Mouse (Mus musculus): ENCODE results near the gene Fibin. TPM values are rescaled to one million over a fixed set of nuclear protein-coding genes. Genes with fewer than 3 reads are reported as not detected.

The Fibin gene
- polyA plus RNA-seq, 1 experiment from 2014 or later, result 3.9 TPM

DNA sequence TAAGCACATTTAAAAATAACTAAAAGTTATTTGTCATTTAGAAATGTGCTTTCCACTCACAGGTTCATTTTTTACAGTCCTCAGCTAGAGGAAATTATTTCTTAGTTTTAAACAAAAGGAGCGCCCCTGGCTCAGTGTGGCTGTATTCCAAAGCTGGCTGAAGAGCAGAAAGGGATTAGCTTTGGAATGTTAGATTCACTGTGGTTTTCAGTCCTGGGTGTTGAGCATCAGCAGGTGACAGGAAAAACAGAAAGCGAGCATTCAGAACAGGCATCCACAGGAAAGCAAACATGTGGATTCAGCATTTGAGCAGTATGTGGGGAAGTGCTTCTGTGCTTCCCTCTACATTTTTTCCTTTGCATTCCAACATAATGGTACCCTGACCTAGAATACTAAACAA is 10.2 kb upstream of the Fibin start:
- Histone ChIP-seq H3K4me1 (replicated peaks; ENCODE audit: control insufficient read depth, insufficient read depth, low read length) (no peaks in the 10 kb centered on the region), H3K27me3 (ENCODE audit: control insufficient read depth, insufficient read depth, low read length) (no peaks in the 10 kb centered on the region), H3K4me2 (ENCODE audit: low read depth, low read length, severe bottlenecking) (no peak overlapping the region), H3K36me3 (ENCODE audit: control insufficient read depth, insufficient read depth, low read length) (no peaks in the 10 kb centered on the region), H3K9me3 (ENCODE audit: control insufficient read depth, low read length) (no peaks in the 10 kb centered on the region), H3K27ac (ENCODE audit: low read depth, low read length) (no peak overlapping the region), H3K9ac (ENCODE audit: low read length) (no peak overlapping the region), H3K4me3 (ENCODE audit: low read depth, low read length) (no peak overlapping the region)
- no peak for DNase-seq (ENCODE audit: low spot score)
- WGBS, result 29% methylated on average over 2 of the region's 2 CpGs
- ATAC-seq (replicated peaks; ENCODE audit: low FRiP score), result peak; percentile 20; the same call in 1 of the 2 replicates

DNA sequence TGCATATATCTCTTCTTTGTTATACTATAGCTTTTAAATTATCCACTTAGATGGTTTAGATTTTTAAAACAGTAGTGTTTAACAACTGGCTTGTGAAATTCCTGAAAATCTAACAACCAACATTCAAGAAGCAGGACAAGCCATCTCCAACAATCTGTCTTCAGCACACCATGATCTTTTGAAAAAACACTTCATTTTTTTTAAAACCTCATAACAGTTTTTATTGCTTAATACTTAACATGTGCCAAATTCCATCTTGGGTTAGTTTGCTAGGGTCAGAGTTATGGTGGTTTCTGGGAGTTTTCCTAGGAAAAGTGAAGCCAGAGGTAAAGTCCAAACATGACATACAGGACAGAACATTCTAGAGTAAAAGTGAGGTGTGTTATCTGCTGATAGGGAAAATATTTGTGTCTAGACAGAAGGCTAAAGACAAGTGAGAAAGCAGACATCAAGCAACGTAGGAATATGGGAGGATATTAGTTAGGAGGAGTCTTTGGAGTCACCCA is 4.5 kb upstream of the Fibin start:
- H3K9ac ChIP-seq (ENCODE audit: low read length), result no peak overlapping the region
- H3K27ac ChIP-seq (ENCODE audit: low read depth, low read length), result no peak overlapping the region
- H3K4me1 ChIP-seq (replicated peaks; ENCODE audit: control insufficient read depth, insufficient read depth, low read length), result no peaks in the 10 kb centered on the region
- H3K36me3 ChIP-seq (ENCODE audit: control insufficient read depth, insufficient read depth, low read length), result no peaks in the 10 kb centered on the region
- H3K9me3 ChIP-seq (ENCODE audit: control insufficient read depth, low read length), result no peaks in the 10 kb centered on the region
- DNase-seq (ENCODE audit: low spot score), result no peak
- ATAC-seq (replicated peaks; ENCODE audit: low FRiP score), result no peak
- H3K4me2 ChIP-seq (ENCODE audit: low read depth, low read length, severe bottlenecking), result no peak overlapping the region
- no peaks in the 10 kb centered on the region for H3K27me3 ChIP-seq (ENCODE audit: control insufficient read depth, insufficient read depth, low read length)
- no peak overlapping the region for H3K4me3 ChIP-seq (ENCODE audit: low read depth, low read length)
- WGBS, result 67% methylated on average over 1 of the region's 1 CpGs

DNA sequence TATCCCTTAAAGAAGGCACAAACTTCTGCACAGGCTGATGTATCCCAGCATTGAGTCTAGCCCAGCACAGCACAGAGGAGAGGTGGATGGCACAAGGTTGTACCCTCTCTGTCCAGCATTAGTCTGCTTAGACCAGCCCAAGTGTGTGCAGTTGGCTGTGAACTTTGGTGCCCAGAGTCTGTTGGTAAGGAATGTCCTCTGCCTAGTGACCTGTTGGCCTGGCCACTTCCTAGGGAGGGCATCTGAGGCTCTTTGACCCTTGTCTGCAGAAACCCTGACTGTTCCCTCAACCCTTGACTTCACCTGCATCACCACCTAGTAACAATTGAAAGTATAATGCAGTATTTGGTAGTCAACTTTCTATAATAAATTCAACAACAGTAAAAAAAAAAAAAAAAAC is 2.4 kb upstream of the Fibin start:
- no peak; the same call in 1 of the 2 replicates for ATAC-seq (replicated peaks; ENCODE audit: low FRiP score)
- Histone ChIP-seq H3K4me1 (replicated peaks; ENCODE audit: control insufficient read depth, insufficient read depth, low read length) (no peaks in the 10 kb centered on the region), H3K36me3 (ENCODE audit: control insufficient read depth, insufficient read depth, low read length) (no peaks in the 10 kb centered on the region), H3K27me3 (ENCODE audit: control insufficient read depth, insufficient read depth, low read length) (peaks cover 3% of the 10 kb centered on the region; the same call in 1 of the 2 replicates), H3K27ac (ENCODE audit: low read depth, low read length) (no peak overlapping the region), H3K9me3 (ENCODE audit: control insufficient read depth, low read length) (no peaks in the 10 kb centered on the region), H3K4me2 (ENCODE audit: low read depth, low read length, severe bottlenecking) (no peak overlapping the region), H3K4me3 (ENCODE audit: low read depth, low read length) (no peak overlapping the region), H3K9ac (ENCODE audit: low read length) (no peak overlapping the region)
- no peak for DNase-seq (ENCODE audit: low spot score)

DNA sequence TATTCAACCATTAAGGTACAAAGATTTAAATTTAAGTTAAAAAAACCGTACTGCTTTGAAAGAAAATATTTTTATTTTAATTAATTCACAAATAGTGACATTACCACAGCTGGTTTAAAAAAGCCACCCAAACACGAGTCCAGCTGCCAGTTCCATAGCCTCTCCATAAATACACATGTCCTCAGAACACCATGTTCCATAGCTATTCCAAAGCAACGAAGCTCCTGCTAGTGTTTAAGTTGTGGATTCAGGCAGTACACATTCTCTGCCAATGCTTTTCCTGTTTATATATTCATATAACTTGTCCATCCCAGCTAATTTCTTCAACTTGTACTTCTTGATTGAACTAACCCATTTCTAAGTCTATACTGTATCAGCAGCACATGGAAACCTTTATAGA is 872 bp upstream of the Fibin start:
- ATAC-seq (replicated peaks; ENCODE audit: low FRiP score) (no peak), DNase-seq (ENCODE audit: low spot score) (no peak)
- Histone ChIP-seq H3K9me3 (ENCODE audit: control insufficient read depth, low read length) (no peaks in the 10 kb centered on the region), H3K4me3 (ENCODE audit: low read depth, low read length) (no peak overlapping the region), H3K27me3 (ENCODE audit: control insufficient read depth, insufficient read depth, low read length) (peaks cover 3% of the 10 kb centered on the region; the same call in 1 of the 2 replicates), H3K27ac (ENCODE audit: low read depth, low read length) (no peak overlapping the region), H3K36me3 (ENCODE audit: control insufficient read depth, insufficient read depth, low read length) (no peaks in the 10 kb centered on the region), H3K4me1 (replicated peaks; ENCODE audit: control insufficient read depth, insufficient read depth, low read length) (no peaks in the 10 kb centered on the region), H3K4me2 (ENCODE audit: low read depth, low read length, severe bottlenecking) (no peak overlapping the region), H3K9ac (ENCODE audit: low read length) (no peak overlapping the region)
- 88% methylated on average over 3 of the region's 3 CpGs for WGBS

DNA sequence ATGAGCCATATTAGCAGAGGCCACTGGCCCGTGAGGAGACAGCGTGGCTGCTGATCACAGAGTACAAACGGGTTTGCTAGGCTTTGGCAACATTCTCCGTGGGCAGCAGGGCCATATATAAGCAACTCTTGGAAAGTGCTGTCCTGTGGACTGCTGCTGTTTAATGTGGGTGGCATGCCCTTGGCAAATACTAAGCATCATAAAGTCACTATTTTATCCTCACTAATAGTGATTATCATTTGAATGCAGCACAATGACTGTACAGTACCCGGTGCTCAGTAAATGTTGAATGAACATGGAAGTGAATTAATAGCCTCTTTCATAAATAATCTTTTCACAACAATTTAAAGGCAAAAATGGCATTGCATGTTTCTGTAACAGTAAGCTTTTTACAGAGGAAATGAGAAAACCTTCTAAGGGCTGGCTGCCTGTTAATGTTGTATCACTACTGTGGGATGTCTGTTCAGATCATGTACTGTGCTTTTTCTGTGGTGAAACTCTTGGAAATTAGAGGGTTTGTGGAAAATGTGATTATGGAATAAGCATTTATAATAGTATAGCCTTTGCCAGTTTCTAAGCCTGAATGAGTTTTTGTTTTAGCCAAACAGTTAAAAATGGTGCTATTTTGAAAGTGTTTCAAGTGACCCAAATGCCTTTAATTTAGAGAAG is 9.5 kb downstream of the Fibin start:
- no peak overlapping the region for H3K4me2 ChIP-seq (ENCODE audit: low read depth, low read length, severe bottlenecking)
- H3K9ac ChIP-seq (ENCODE audit: low read length), result no peak overlapping the region
- H3K9me3 ChIP-seq (ENCODE audit: control insufficient read depth, low read length), result no peaks in the 10 kb centered on the region
- H3K27ac ChIP-seq (ENCODE audit: low read depth, low read length), result no peak overlapping the region
- no peaks in the 10 kb centered on the region for H3K4me1 ChIP-seq (replicated peaks; ENCODE audit: control insufficient read depth, insufficient read depth, low read length)
- H3K36me3 ChIP-seq (ENCODE audit: control insufficient read depth, insufficient read depth, low read length), result no peaks in the 10 kb centered on the region
- no peak overlapping the region for H3K4me3 ChIP-seq (ENCODE audit: low read depth, low read length)
- no peaks in the 10 kb centered on the region for H3K27me3 ChIP-seq (ENCODE audit: control insufficient read depth, insufficient read depth, low read length)
- ATAC-seq (replicated peaks; ENCODE audit: low FRiP score), result no peak
- WGBS, result 91% methylated on average over 5 of the region's 5 CpGs
- DNase-seq (ENCODE audit: low spot score), result no peak

DNA sequence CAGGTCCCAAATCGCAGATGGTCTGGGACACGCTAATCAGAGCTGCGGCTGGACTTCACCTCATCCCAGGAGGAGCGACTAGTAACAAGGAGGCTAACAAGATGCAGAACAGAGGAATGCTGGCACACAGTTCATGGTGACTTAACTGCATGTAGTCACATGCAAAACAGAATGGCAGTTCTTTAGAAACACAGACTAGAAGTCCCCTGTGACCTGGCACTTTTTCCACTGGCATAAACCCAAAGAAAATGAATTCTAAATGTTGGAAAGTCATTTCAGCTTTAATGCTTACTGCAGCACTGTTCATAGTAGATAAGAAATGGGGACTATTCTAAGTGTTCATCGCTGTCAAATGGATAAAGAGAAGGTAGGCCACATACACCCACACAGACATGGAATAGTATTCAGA is 11.1 kb downstream of the Fibin start:
- Histone ChIP-seq H3K27me3 (ENCODE audit: control insufficient read depth, insufficient read depth, low read length) (no peaks in the 10 kb centered on the region), H3K9me3 (ENCODE audit: control insufficient read depth, low read length) (no peaks in the 10 kb centered on the region), H3K9ac (ENCODE audit: low read length) (no peak overlapping the region), H3K27ac (ENCODE audit: low read depth, low read length) (no peak overlapping the region), H3K4me2 (ENCODE audit: low read depth, low read length, severe bottlenecking) (no peak overlapping the region), H3K36me3 (ENCODE audit: control insufficient read depth, insufficient read depth, low read length) (no peaks in the 10 kb centered on the region), H3K4me3 (ENCODE audit: low read depth, low read length) (no peak overlapping the region), H3K4me1 (replicated peaks; ENCODE audit: control insufficient read depth, insufficient read depth, low read length) (no peaks in the 10 kb centered on the region)
- no peak for DNase-seq (ENCODE audit: low spot score)
- ATAC-seq (replicated peaks; ENCODE audit: low FRiP score), result no peak
- WGBS, result 46% methylated on average over 5 of the region's 5 CpGs

DNA sequence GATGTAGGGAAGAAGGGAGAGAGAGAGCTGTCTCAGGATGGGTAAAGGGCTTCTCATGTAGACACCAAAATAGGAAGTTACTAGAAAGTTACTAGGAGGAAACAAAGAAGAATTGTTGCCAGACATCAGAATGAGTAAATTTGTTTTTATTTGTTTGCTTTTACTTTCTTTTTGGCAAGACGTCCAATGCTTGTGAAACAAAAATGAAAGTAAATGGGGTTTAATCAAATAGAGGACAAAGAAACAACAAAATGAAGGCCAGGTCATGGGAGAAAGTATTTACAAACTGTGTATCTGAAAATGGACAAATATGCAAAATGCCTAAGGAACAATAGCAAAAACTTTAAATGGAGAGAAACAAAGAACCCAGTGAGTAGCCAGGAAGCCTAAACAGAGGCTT is 11.6 kb downstream of the Fibin start:
- Histone ChIP-seq H3K4me2 (ENCODE audit: low read depth, low read length, severe bottlenecking) (no peak overlapping the region), H3K9ac (ENCODE audit: low read length) (no peak overlapping the region), H3K9me3 (ENCODE audit: control insufficient read depth, low read length) (no peaks in the 10 kb centered on the region), H3K27me3 (ENCODE audit: control insufficient read depth, insufficient read depth, low read length) (no peaks in the 10 kb centered on the region), H3K27ac (ENCODE audit: low read depth, low read length) (no peak overlapping the region), H3K36me3 (ENCODE audit: control insufficient read depth, insufficient read depth, low read length) (no peaks in the 10 kb centered on the region), H3K4me1 (replicated peaks; ENCODE audit: control insufficient read depth, insufficient read depth, low read length) (no peaks in the 10 kb centered on the region), H3K4me3 (ENCODE audit: low read depth, low read length) (no peak overlapping the region)
- WGBS, result 61% methylated on average over 1 of the region's 1 CpGs
- ATAC-seq (replicated peaks; ENCODE audit: low FRiP score) (no peak), DNase-seq (ENCODE audit: low spot score) (no peak)

DNA sequence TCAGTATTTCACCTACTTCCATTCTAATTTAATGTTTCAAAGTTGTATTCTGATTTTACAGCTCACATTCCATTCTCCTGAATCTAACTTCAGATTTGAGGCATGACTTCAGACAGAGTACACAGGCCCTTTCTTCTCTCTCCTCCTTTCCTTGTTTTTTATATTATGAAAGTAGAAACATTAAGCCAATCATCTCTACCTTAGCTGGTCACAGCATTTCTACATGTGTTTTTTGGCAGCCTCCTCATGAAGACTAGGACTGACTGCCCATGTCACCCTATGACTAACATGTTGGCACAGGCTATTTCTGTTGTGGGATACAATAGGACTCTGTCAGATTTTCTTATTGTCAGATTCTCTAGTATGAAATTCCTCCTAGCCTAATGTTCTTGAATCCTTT is 34.0 kb downstream of the Fibin start:
- no peak overlapping the region for H3K27ac ChIP-seq (ENCODE audit: low read depth, low read length)
- H3K4me2 ChIP-seq (ENCODE audit: low read depth, low read length, severe bottlenecking), result no peak overlapping the region
- H3K4me1 ChIP-seq (replicated peaks; ENCODE audit: control insufficient read depth, insufficient read depth, low read length), result no peaks in the 10 kb centered on the region
- H3K9me3 ChIP-seq (ENCODE audit: control insufficient read depth, low read length), result no peaks in the 10 kb centered on the region
- ATAC-seq (replicated peaks; ENCODE audit: low FRiP score) (no peak), DNase-seq (ENCODE audit: low spot score) (no peak)
- H3K36me3 ChIP-seq (ENCODE audit: control insufficient read depth, insufficient read depth, low read length), result no peaks in the 10 kb centered on the region
- no peak overlapping the region for H3K4me3 ChIP-seq (ENCODE audit: low read depth, low read length)
- no peak overlapping the region for H3K9ac ChIP-seq (ENCODE audit: low read length)
- no peaks in the 10 kb centered on the region for H3K27me3 ChIP-seq (ENCODE audit: control insufficient read depth, insufficient read depth, low read length)

DNA sequence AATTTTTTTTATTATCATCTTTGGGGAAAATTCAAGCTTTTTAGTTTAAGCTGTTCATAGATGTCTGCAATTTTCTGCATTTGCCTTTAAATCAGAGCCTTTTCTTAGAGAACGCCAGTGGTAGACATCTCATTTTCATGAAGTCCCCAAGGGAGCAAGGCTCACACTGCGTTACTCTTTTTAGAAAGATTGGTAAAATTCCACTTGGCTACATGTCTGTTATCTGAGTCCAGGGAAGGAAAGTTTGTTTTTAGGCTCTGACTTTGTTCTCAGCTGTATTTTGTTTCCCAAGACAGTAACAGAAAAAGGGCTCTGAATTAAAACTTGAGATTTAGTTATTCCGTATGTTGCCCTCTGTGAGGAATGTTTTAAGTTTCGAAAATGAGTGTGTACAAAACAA is 43.0 kb downstream of the Fibin start:
- no peak overlapping the region for H3K4me3 ChIP-seq (ENCODE audit: low read depth, low read length)
- no peak overlapping the region for H3K9ac ChIP-seq (ENCODE audit: low read length)
- no peaks in the 10 kb centered on the region for H3K4me1 ChIP-seq (replicated peaks; ENCODE audit: control insufficient read depth, insufficient read depth, low read length)
- H3K4me2 ChIP-seq (ENCODE audit: low read depth, low read length, severe bottlenecking), result no peak overlapping the region
- H3K27ac ChIP-seq (ENCODE audit: low read depth, low read length), result no peak overlapping the region
- DNase-seq (ENCODE audit: low spot score), result no peak
- no peaks in the 10 kb centered on the region for H3K9me3 ChIP-seq (ENCODE audit: control insufficient read depth, low read length)
- 83% methylated on average over 4 of the region's 4 CpGs for WGBS
- no peaks in the 10 kb centered on the region for H3K27me3 ChIP-seq (ENCODE audit: control insufficient read depth, insufficient read depth, low read length)
- H3K36me3 ChIP-seq (ENCODE audit: control insufficient read depth, insufficient read depth, low read length), result no peaks in the 10 kb centered on the region
- ATAC-seq (replicated peaks; ENCODE audit: low FRiP score), result no peak

All from forebrain, embryonic 11.5 days (tissue).